Mouse (Mus musculus) midbrain, embryonic 13.5 days (tissue): Measurements from ENCODE around the gene Ncl. TPM values are rescaled to one million over a fixed set of nuclear protein-coding genes. Genes with fewer than 3 reads are reported as not detected.
"Not testable (repeated sequence)": the region's sequence is repeated elsewhere in the genome, so short reads cannot be mapped to it uniquely, and the experiment has no call there.

ENCODE experiments used
- ATAC-seq: fragments of 200-750 bp; cut with Nextera tagmentation; 2 replicates; pipeline ENCODE4 v1.8.0; 2017; ENCODE audit warnings: mild to moderate bottlenecking, moderate TSS enrichment, moderate library complexity
- H3K27ac ChIP-seq: fragments of 300-500 bp; sonication (generic); 2 replicates; pipeline ENCODE4 v1.5.1; 2015; ENCODE audit warnings: inconsistent platforms, mild to moderate bottlenecking, moderate library complexity
- H3K27me3 ChIP-seq: fragments of 300-500 bp; sonication (generic); 2 replicates; pipeline ENCODE4 v1.6.1; 2015; ENCODE audit warnings: mild to moderate bottlenecking, inconsistent platforms
- H3K36me3 ChIP-seq: fragments of 300-500 bp; sonication (generic); 2 replicates; pipeline ENCODE4 v1.6.1; 2015; ENCODE audit warnings: mild to moderate bottlenecking, inconsistent platforms
- H3K4me1 ChIP-seq: fragments of 300-500 bp; sonication (generic); replicated peaks from 2 replicates; pipeline ENCODE4 v1.6.1; 2015; ENCODE audit warnings: inconsistent platforms
- H3K4me2 ChIP-seq: fragments of 300-500 bp; sonication (generic); replicated peaks from 2 replicates; pipeline ENCODE4 v1.6.1; 2015; ENCODE audit warnings: moderate library complexity, mild to moderate bottlenecking, inconsistent platforms
- H3K4me3 ChIP-seq: fragments of 300-500 bp; sonication (generic); replicated peaks from 2 replicates; pipeline ENCODE4 v1.5.1; 2015; ENCODE audit warnings: mild to moderate bottlenecking, inconsistent platforms
- H3K9ac ChIP-seq: fragments of 300-500 bp; sonication (generic); replicated peaks from 2 replicates; pipeline ENCODE4 v1.6.1; 2015; ENCODE audit warnings: mild to moderate bottlenecking, inconsistent platforms
- H3K9me3 ChIP-seq: fragments of 300-500 bp; sonication (generic); 2 replicates; pipeline ENCODE4 v1.6.1; 2016; ENCODE audit warnings: mild to moderate bottlenecking, inconsistent platforms
- WGBS: fragments of 180-500 bp; shearing (Covaris S2); methylation state at CpG from one replicate; pipeline ENCODE4 v1.1.7; 2015; 5-methylcytosine and 5-hydroxymethylcytosine counted together
- polyA plus RNA-seq: library from polyadenylated mRNA; unstranded; fragments of >200 nt; fragmentation: Nextera tagmentation; extraction: Ambion mirVana; gene quantifications from 2 replicates; pipeline ENCODE4 v1.2.1, GENCODE M21; 2015

Ncl gene
- polyA plus RNA-seq, 1 experiment from 2014 or later, result 241 TPM

GRCm38 (mm10) chr1:86343087-86343645 lies 16.0 kb downstream of the Ncl start:
- 100% methylated on average over 1 of the region's 1 CpGs for WGBS
- Histone ChIP-seq H3K36me3 (peaks cover 24% of the 10 kb centered on the region), H3K27me3 (no peaks in the 10 kb centered on the region), H3K9me3 (no peaks in the 10 kb centered on the region), H3K9ac (no peak overlapping the region), H3K27ac (no peak overlapping the region), H3K4me3 (no peak overlapping the region), H3K4me2 (no peak overlapping the region), H3K4me1 (no peaks in the 10 kb centered on the region)
- no peak for ATAC-seq

GRCm38 (mm10) chr1:86342371-86342770 lies 16.8 kb downstream of the Ncl start:
- H3K36me3 ChIP-seq, result peaks cover 17% of the 10 kb centered on the region

GRCm38 (mm10) chr1:86341096-86341495 lies 18.1 kb downstream of the Ncl start:
- not testable (repeated sequence) for H3K4me3 ChIP-seq, H3K36me3 ChIP-seq, H3K27ac ChIP-seq, H3K9me3 ChIP-seq, H3K9ac ChIP-seq, H3K4me1 ChIP-seq, ATAC-seq, H3K27me3 ChIP-seq, H3K4me2 ChIP-seq
- 96% methylated on average over 2 of the region's 2 CpGs for WGBS

More at GRCm38 (mm10) chr1:86342371-86342770, 16.8 kb downstream of the Ncl start:
- no peak for ATAC-seq
- Histone ChIP-seq H3K4me1 (no peaks in the 10 kb centered on the region), H3K9ac (no peak overlapping the region), H3K27me3 (no peaks in the 10 kb centered on the region), H3K4me2 (no peak overlapping the region), H3K27ac (no peak overlapping the region), H3K4me3 (no peak overlapping the region), H3K9me3 (no peaks in the 10 kb centered on the region)
- WGBS, result 90% methylated on average over 2 of the region's 2 CpGs

GRCm38 (mm10) chr1:86339156-86339812 lies 19.9 kb downstream of the Ncl start:
- H3K9me3 ChIP-seq, result no peaks in the 10 kb centered on the region
- H3K4me2 ChIP-seq, result no peak overlapping the region
- H3K36me3 ChIP-seq, result no peaks in the 10 kb centered on the region
- ATAC-seq, result peak; percentile 82
- no peak overlapping the region for H3K27ac ChIP-seq
- WGBS, result 32% methylated on average over 4 of the region's 4 CpGs
- H3K4me1 ChIP-seq, result 0 out of 2 replicates have a peak, but pooled peaks cover 5% of the 10 kb centered on the region
- H3K9ac ChIP-seq, result no peak overlapping the region
- no peaks in the 10 kb centered on the region for H3K27me3 ChIP-seq
- H3K4me3 ChIP-seq, result no peak overlapping the region

- ATAC-seq, result no peak
- Histone ChIP-seq H3K9ac (no peak overlapping the region), H3K4me2 (no peak overlapping the region), H3K36me3 (no peaks in the 10 kb centered on the region), H3K4me3 (no peak overlapping the region), H3K27me3 (no peaks in the 10 kb centered on the region), H3K27ac (no peak overlapping the region), H3K9me3 (no peaks in the 10 kb centered on the region), H3K4me1 (0 out of 2 replicates have a peak, but pooled peaks cover 5% of the 10 kb centered on the region)
- 38% methylated on average over 2 of the region's 2 CpGs for WGBS
Observed at GRCm38 (mm10) chr1:86336330-86336729, 22.9 kb downstream of the Ncl start.

- no peak overlapping the region for H3K9ac ChIP-seq
- no peak overlapping the region for H3K4me3 ChIP-seq
- H3K4me1 ChIP-seq, result no peaks in the 10 kb centered on the region
- no peaks in the 10 kb centered on the region for H3K27me3 ChIP-seq
- H3K9me3 ChIP-seq, result no peaks in the 10 kb centered on the region
- no peaks in the 10 kb centered on the region for H3K36me3 ChIP-seq
- ATAC-seq, result no peak
- H3K4me2 ChIP-seq, result no peak overlapping the region
- no peak overlapping the region for H3K27ac ChIP-seq
- WGBS, result 90% methylated on average over 7 of the region's 8 CpGs
Observed at GRCm38 (mm10) chr1:86320822-86321413, 38.3 kb downstream of the Ncl start.

GRCm38 (mm10) chr1:86313772-86314125 lies 45.5 kb downstream of the Ncl start:
- Histone ChIP-seq H3K36me3 (no peaks in the 10 kb centered on the region), H3K4me3 (no peak overlapping the region), H3K27me3 (no peaks in the 10 kb centered on the region; the same call in 1 of the 2 replicates), H3K4me2 (no peak overlapping the region), H3K9me3 (no peaks in the 10 kb centered on the region), H3K27ac (no peak overlapping the region), H3K4me1 (peaks cover 14% of the 10 kb centered on the region), H3K9ac (no peak overlapping the region)
- ATAC-seq, result no peak
- WGBS, result 27% methylated on average over 15 of the region's 15 CpGs

GRCm38 (mm10) chr1:86313096-86313771 lies 46.0 kb downstream of the Ncl start:
- Histone ChIP-seq H3K9me3 (no peaks in the 10 kb centered on the region), H3K36me3 (no peaks in the 10 kb centered on the region), H3K9ac (no peak overlapping the region), H3K4me3 (no peak overlapping the region), H3K4me1 (peaks cover 14% of the 10 kb centered on the region), H3K27ac (no peak overlapping the region), H3K27me3 (no peaks in the 10 kb centered on the region; the same call in 1 of the 2 replicates), H3K4me2 (no peak overlapping the region)
- 45% methylated on average over 16 of the region's 16 CpGs for WGBS
- ATAC-seq, result no peak

- no peak for ATAC-seq
- Histone ChIP-seq H3K4me3 (no peak overlapping the region), H3K36me3 (no peaks in the 10 kb centered on the region), H3K4me1 (peaks cover 14% of the 10 kb centered on the region), H3K27ac (no peak overlapping the region), H3K27me3 (no peaks in the 10 kb centered on the region; the same call in 1 of the 2 replicates), H3K4me2 (no peak overlapping the region), H3K9ac (no peak overlapping the region), H3K9me3 (no peaks in the 10 kb centered on the region)
- WGBS, result 74% methylated on average over 3 of the region's 3 CpGs
Observed at GRCm38 (mm10) chr1:86312269-86312668, 46.9 kb downstream of the Ncl start.

- Histone ChIP-seq H3K4me3 (no peak overlapping the region), H3K4me1 (peaks cover 14% of the 10 kb centered on the region), H3K9ac (no peak overlapping the region), H3K27ac (no peak overlapping the region), H3K4me2 (no peak overlapping the region), H3K36me3 (no peaks in the 10 kb centered on the region), H3K9me3 (no peaks in the 10 kb centered on the region), H3K27me3 (peaks cover 1% of the 10 kb centered on the region; the same call in 1 of the 2 replicates)
- no peak for ATAC-seq
- 25% methylated on average over 10 of the region's 10 CpGs for whole genome bisulfite sequencing
Observed at GRCm38 (mm10) chr1:86311467-86312005, 47.7 kb downstream of the Ncl start.

GRCm38 (mm10) chr1:86310536-86311310 lies 48.5 kb downstream of the Ncl start:
- H3K36me3 ChIP-seq, result no peaks in the 10 kb centered on the region
- H3K27me3 ChIP-seq, result peaks cover 8% of the 10 kb centered on the region; the same call in 1 of the 2 replicates
- peaks cover 14% of the 10 kb centered on the region for H3K4me1 ChIP-seq
- ATAC-seq, result no peak
- 13% methylated on average over 15 of the region's 15 CpGs for WGBS
- H3K9me3 ChIP-seq, result no peaks in the 10 kb centered on the region
- no peak overlapping the region for H3K4me3 ChIP-seq
- H3K27ac ChIP-seq, result no peak overlapping the region
- H3K4me2 ChIP-seq, result no peak overlapping the region
- no peak overlapping the region for H3K9ac ChIP-seq
